Mouse (Mus musculus) MEL (cell line): ENCODE measurements at regions not wholly inside any gene's neighbourhood (a gene's known extent, or its start where the extent isn't known, plus 50 kb on each side); places are given as distances from the start of the nearest gene placed in this dataset.

Experiments used
- CHD2 ChIP-seq: IDR thresholded peaks from 2 replicates; pipeline ENCODE4 v1.6.1; 2011; ENCODE audit warnings: low read length, improper control_type of control experiment
- CTCF ChIP-seq, 3 experiments: IDR thresholded peaks in 2 of 3; conservative IDR thresholded peaks in 1 of 3; 2 replicates each; pipeline ENCODE4 v1.5.1; 2011 to 2012; ENCODE audit warnings: low read length in 3 of 3, low read depth in 2 of 3, mild to moderate bottlenecking in 2 of 3, improper control_type of control experiment in 1 of 3, inconsistent platforms in 1 of 3, mixed read lengths in 1 of 3, moderate library complexity in 1 of 3; ENCODE audit not compliant: control insufficient read depth in 1 of 3, insufficient read depth in 1 of 3, poor library complexity in 1 of 3, severe bottlenecking in 1 of 3
- ELF1 ChIP-seq: IDR thresholded peaks from 2 replicates; pipeline ENCODE4 v1.6.1; 2014; ENCODE audit warnings: low read depth, mild to moderate bottlenecking, inconsistent platforms, low read length, improper control_type of control experiment, moderate library complexity
- EP300 ChIP-seq, 2 experiments: IDR thresholded peaks; 2 replicates each; pipeline ENCODE4 v1.6.1; 2011; ENCODE audit warnings: improper control_type of control experiment in 2 of 2, low read length in 2 of 2, low read depth in 1 of 2, mild to moderate bottlenecking in 1 of 2
- GABPA ChIP-seq: IDR thresholded peaks from 2 replicates; pipeline ENCODE4 v1.6.1; 2012; ENCODE audit warnings: low read depth, mild to moderate bottlenecking, inconsistent platforms, low read length, improper control_type of control experiment, moderate library complexity
- MAX ChIP-seq: IDR thresholded peaks from 2 replicates; pipeline ENCODE4 v1.6.1; 2011; ENCODE audit warnings: low read length, improper control_type of control experiment
- MAZ ChIP-seq: IDR thresholded peaks from 2 replicates; pipeline ENCODE4 v1.6.1; 2012; ENCODE audit warnings: low read depth, mild to moderate bottlenecking, inconsistent platforms, low read length, improper control_type of control experiment
- NRF1 ChIP-seq: IDR thresholded peaks from 2 replicates; pipeline ENCODE4 v1.6.1; 2014; ENCODE audit warnings: low read depth, mild to moderate bottlenecking, inconsistent platforms, low read length, improper control_type of control experiment, moderate library complexity; ENCODE audit not compliant: poor library complexity, insufficient read depth, severe bottlenecking
- POLR2A ChIP-seq, 2 experiments: IDR thresholded peaks; 2 replicates each; pipeline ENCODE4 v1.6.1; 2011 to 2012; ENCODE audit warnings: low read length in 2 of 2, mild to moderate bottlenecking in 2 of 2, control low read depth in 1 of 2, improper control_type of control experiment in 1 of 2, low read depth in 1 of 2, moderate library complexity in 1 of 2; ENCODE audit not compliant: control insufficient read depth in 1 of 2, insufficient read depth in 1 of 2, poor library complexity in 1 of 2
- TCF12 ChIP-seq: IDR thresholded peaks from 2 replicates; pipeline ENCODE4 v1.6.1; 2014; ENCODE audit warnings: low read depth, mild to moderate bottlenecking, inconsistent platforms, low read length, improper control_type of control experiment, moderate library complexity
- UBTF ChIP-seq: IDR thresholded peaks from 2 replicates; pipeline ENCODE4 v1.6.1; 2012; ENCODE audit warnings: low read depth, mild to moderate bottlenecking, inconsistent platforms, low read length, improper control_type of control experiment, moderate library complexity, borderline replicate concordance; ENCODE audit not compliant: insufficient read depth

DNA sequence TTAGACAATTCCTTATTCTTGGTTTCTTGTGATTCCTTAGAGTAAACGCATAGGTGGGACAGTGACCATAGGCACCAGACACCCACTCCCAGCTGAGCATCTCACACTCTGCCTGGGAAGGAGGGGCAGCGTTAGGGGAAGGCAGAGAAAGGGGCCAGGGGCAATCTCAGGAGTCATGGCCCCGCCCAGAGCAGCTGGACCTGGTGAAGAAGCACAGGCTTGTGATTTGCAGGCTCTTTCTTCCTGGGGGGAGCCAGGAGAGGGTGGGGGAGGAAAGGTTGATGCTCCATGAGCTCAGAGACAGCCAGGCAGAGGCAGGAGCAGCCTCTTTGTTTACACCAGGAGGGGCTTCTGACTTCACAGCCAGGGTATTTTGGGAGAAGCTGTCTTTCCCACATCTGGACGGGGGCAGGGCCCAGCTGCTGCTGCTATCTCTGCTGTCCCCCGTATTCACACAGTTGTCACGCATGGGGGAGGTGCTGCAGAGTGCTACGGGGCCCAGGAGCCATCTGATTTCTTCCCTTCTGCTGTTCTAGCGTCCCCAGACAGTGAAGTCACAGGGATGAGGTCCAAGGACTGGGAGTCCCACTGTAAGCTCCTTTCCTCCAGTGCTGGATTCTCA, 157.2 kb downstream of the Mn1 start:
- TF ChIP-seq NRF1, result no peak
- no peak for TF ChIP-seq GABPA
- no peak for TF ChIP-seq CTCF (IDR thresholded peaks at IDR 0.05 in 2 of 3, conservative IDR thresholded peaks at IDR 0.05 in 1 of 3; ENCODE audit: control insufficient read depth in 1 of 3, insufficient read depth in 1 of 3, low read depth in 2 of 3, low read length in 3 of 3, poor library complexity in 1 of 3, severe bottlenecking in 1 of 3)
- no peak for TF ChIP-seq MAZ
- no peak for TF ChIP-seq CHD2
- no peak for TF ChIP-seq ELF1
- TF ChIP-seq EP300 (IDR thresholded peaks at IDR 0.05; ENCODE audit: low read depth in 1 of 2, low read length in 2 of 2), result no peak
- no peak for TF ChIP-seq TCF12
- no peak for TF ChIP-seq UBTF
- TF ChIP-seq MAX, result no peak
- no peak for TF ChIP-seq POLR2A (IDR thresholded peaks at IDR 0.05; ENCODE audit: control insufficient read depth in 1 of 2, insufficient read depth in 1 of 2, low read depth in 1 of 2, low read length in 2 of 2, poor library complexity in 1 of 2)
